Mouse (Mus musculus): ENCODE measurements around the gene Mef2c.

The Mef2c gene

GRCm38 (mm10) chr13:83503919-83504318 is at the start of gene Mef2c:
Gene Mef2c, plus strand, starts transcription at chr13:83504034.
- DNase-seq (ENCODE audit: low spot score in 2 of 2): no peak

DNA sequence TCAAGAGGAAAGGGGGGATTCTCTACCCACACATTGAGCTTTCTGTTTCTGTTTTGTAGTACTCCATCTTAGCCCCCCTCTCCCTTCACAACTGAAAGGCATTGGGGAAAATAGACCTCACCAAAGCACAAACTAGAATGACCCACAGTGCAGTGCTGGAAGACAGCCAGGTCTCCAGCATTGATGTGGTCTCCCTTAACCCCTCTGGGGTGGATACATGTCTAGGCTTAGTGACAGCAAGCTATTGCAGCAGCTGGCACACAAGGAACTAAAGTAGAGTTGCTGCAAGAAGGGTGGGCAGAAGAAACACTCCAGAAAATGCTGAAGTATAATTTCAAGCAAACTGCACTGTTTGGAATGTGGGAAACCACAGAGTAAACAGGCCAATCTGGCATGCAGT is 45.1 kb upstream of the Mef2c start:
- DNase-seq (ENCODE audit: low spot score in 2 of 2): no peak

- no peak for DNase-seq (ENCODE audit: low spot score in 2 of 2)
Observed at GRCm38 (mm10) chr13:83459600-83459999, 44.2 kb upstream of the Mef2c start.

DNA sequence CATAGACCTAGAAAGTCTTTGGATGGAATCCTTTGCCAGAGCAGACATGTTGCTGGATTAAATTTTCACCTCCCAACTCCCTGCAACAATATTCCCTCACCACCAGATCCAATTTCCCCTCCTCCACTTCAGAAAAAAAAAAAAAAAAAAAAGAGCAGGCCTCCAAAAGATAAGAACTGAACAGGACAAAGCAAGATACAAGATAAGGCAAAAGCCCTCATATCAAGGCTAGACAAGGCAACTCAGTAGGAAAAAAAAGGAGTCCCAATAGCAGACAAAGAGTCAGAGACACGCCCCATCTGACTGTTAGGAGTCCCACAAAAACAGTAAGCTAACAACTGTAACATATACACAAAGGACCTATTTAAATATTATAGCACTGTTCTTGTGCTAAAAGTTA is 43.2 kb upstream of the Mef2c start:
- DNase-seq (ENCODE audit: low spot score in 2 of 2): no peak

DNA sequence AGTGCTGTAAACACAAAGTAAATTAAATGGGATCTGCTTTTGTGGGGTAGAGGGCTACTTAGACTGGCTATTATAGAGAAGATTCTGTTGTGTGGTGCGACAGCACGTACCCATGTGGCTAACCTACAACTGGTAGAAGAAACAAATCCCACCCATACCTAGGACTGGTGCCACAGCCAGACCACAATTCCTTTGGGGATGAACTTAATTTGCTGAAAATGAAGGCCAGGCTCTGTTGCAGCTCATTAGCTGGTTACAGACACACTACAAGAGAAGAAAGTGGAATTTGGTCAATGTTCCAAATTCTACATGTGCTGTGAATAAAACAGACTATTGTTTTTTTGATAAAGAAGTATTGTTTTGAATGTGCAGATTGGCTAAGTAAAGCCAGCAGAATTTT is 42.3 kb upstream of the Mef2c start:
- no peak for DNase-seq (ENCODE audit: low spot score in 2 of 2)

- no peak for DNase-seq (ENCODE audit: low spot score in 2 of 2)
Observed at GRCm38 (mm10) chr13:83466756-83467155, 37.1 kb upstream of the Mef2c start.

GRCm38 (mm10) chr13:83468794-83469193 is 35.0 kb upstream of the Mef2c start:
- no peak for DNase-seq (ENCODE audit: low spot score in 2 of 2)

DNA sequence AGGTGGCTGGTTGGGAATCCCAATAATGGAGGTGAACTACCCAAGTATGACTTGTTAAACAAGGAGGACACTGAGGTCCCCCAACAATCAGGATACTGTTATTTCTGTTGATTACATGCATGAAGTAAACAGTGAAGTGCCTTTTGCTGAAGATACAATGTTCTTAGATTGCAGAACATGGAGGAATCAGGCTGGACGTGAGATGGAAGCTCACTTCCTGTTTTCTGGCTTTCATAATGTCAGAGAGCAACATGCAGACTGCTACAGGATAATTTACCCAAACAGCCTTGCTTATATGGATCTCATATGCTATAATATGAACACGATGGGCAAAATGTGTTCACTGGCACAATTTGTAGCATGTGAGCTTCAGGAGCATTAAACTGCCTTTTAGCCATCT is 30.1 kb upstream of the Mef2c start:
- no peak for DNase-seq (ENCODE audit: low spot score in 2 of 2)

DNA sequence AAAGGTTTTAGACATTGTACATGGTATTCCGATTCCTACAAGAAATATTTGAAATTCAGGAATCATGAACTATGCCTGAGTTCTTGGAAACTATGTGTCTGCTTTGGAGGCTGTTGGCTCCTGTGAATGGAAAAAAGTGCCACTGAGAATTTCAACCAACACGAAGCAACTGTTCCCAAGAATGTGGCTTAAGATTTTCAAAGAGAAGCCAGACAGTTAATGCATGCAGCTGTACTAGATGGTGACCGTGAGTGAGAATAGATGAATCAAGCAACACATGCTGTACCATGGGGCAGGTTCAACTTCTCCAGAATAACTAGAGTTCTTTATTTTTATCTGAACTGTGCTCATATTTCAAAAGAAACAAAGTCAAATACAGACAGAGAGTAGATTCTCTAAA is 23.4 kb upstream of the Mef2c start:
- no peak for DNase-seq (ENCODE audit: low spot score in 2 of 2)

GRCm38 (mm10) chr13:83481310-83481709 is 22.5 kb upstream of the Mef2c start:
- peak in 1 of 2 experiments; percentile 13 for DNase-seq (ENCODE audit: low spot score in 2 of 2)

DNA sequence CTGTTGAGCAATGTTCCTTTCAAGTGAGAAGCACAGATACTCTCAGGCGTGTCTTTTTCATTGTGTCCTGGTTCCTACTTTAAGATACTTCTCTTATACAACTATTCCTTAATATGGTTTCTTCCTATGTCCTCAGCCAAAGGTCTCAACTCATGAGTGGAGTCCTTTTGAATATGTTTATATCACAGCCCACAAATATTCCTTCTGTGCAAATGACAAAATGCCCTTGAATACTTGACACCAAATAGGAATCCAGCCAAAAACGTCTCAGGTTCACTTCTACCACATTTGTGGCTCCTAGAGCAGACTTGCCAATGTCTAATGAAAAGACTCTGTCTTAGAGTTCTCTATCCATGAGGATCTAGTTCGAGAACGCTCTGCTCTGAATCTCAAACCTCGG is 21.7 kb upstream of the Mef2c start:
- no peak for DNase-seq (ENCODE audit: low spot score in 2 of 2)

DNA sequence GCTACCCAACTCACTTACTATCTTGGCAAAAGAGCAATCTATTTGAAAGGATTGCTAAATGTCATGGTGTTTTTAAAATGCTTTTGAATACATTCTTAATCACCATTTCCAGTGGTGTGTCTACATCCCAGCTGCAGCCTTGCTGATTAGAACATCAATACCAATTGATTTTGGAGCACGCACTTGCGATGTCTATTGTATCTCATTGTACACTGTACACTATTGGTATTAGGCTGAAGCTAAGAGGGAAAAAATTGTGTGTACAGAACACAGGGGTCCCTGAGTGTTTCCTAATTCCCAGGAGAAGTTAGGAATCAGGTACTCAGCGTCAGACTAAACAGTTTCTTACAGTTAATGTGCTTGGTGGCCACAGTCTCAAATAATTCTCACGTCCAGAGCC is 19.6 kb upstream of the Mef2c start:
- DNase-seq (ENCODE audit: low spot score in 2 of 2): no peak

DNA sequence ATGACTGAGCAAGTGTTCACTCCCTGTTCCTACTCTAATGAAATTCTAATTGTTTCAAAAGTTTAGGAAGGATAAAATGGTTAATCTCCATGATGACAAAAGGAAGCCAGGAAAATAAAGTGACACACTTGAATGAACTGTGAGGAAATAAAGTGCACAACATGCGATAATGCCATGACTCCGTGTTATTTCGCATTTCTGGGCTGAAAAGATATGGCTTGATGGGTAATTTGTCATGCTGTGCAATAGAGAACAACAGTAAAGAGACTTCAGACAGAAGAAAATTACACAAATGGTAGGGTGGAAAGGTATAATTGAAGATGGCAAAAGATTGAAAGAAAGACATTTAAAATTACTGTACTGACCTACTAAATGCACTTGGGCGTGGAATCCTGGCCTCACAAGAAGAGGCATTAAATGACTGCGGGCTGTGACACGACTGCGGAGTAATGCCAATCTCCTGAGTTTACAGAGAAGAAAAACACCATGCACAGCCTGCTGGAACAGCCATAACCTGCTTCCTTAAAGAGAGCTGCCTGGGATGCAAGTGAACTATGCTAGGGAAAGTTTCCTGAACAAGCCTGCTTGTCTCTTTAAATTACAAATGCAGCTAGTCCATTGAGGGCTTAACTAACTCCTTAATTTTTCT is 19.0 kb upstream of the Mef2c start:
- DNase-seq (ENCODE audit: low spot score in 2 of 2): no peak

DNA sequence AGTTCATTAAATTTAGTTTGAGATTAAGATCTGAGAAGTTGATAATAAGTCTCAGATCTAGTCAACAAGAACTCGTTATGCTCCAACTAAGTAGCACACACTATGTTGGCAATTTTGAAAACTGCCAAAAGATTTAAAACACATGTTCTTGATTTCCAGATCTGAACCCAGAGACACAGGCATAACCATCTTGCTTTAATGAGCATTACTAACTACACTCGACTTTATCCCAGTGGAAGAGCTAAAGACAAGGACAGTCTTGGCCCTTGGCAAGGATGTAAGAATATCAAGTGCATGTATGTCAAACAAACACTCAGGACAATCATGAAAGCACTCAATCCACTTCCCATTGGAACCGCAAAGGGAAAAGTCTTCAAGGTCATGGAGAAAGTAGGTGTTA is 11.8 kb upstream of the Mef2c start:
- no peak for DNase-seq (ENCODE audit: low spot score in 2 of 2)

- DNase-seq (ENCODE audit: low spot score in 2 of 2): no peak
Observed at GRCm38 (mm10) chr13:83497708-83498107, 6.1 kb upstream of the Mef2c start.

DNA sequence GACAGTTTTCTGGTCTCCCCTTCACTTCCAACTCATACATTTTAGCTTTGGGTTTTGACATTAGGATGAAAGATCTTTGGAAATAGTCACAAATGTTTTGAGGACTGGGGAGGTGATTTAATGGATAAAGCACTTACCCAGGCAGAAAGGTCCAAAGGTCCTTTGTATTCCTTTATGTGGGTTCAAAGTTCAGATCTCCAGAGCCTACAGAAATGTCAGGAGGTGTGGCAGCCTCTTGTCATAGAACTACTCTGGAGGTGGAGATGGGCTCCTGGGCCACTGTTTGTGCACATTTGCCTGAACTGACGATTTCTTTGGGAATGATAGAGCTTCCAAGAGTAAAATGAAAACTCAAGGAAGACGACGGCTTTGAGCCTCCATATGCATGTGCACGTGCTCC is 4.3 kb upstream of the Mef2c start:
- no peak for DNase-seq (ENCODE audit: low spot score in 2 of 2)

GRCm38 (mm10) chr13:83507687-83508086 is 3.9 kb downstream of the Mef2c start:
- DNase-seq (ENCODE audit: low spot score in 2 of 2): no peak

DNA sequence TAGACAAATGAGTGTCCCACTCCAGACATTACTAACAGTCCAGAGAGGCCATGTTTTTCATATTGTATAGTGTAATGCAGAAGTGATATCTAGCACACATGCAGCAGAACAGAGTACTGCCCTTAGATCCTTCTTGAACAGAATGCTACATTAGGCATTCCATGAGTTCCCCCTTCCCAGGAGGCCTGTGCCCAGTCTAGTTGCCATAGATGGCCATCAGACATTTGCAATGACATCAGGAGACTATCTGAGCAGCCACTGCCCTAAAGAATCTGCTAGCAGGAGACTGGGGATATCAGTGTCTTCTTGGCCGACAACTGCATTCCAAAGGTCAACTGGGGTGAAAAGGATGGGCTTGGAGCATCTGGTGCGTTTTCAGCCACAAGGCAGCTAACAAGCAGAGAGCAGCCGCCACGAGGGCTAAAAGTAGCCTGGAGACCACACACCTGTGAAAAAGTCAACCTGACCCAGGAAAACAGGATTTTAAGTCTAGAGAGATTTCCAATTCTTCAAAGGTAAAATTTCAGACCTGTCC is 11.2 kb downstream of the Mef2c start:
- no peak for DNase-seq (ENCODE audit: low spot score in 2 of 2)

- DNase-seq (ENCODE audit: low spot score in 2 of 2): peak; percentile 60 to 64
Observed at GRCm38 (mm10) chr13:83517660-83518609, 14.1 kb downstream of the Mef2c start.

- no peak for DNase-seq (ENCODE audit: low spot score in 2 of 2)
Observed at GRCm38 (mm10) chr13:83520807-83521206, 17.0 kb downstream of the Mef2c start.

DNA sequence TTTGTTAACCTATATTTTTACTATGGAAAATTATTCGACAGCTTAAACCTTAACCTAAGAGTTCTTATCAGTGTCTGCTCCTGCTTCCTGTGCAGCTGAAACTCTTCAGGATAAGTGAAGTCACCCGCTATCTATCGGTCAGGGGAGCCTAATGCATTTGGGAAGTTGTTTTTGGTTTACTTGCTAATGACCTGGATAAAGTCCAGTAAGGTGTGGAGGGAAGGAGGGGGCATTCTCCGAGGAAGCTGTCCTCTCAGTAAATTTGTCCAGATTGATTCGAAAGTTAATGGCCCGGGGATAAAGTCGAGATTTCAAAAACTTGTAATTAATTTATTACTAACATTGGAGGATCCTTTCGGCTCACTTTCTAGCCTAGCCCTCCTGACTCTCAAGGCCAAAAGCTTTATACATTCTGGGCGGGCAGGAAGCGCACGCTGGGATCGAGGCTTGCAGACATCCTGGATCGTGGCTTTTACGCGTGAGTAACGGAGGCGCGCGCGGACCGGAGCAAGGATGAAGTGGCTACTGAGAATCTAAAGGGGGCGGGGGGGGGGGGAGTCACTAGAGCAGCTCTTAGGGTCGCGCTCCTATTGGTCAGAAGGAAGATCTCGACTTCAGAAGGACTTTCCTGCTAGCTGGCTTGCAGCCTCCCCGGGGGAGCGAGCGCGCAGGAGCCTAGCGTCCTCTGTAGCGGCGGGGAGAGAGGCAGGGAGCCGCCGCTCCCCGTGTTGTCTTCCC is 19.6 kb downstream of the Mef2c start:
- DNase-seq (ENCODE audit: low spot score in 2 of 2): peak in 1 of 2 experiments; percentile 47
